Mouse (Mus musculus): ENCODE measurements at regions not wholly inside any gene's neighbourhood (a gene's known extent, or its start where the extent isn't known, plus 50 kb on each side); places are given as distances from the start of the nearest gene placed in this dataset.

DNA sequence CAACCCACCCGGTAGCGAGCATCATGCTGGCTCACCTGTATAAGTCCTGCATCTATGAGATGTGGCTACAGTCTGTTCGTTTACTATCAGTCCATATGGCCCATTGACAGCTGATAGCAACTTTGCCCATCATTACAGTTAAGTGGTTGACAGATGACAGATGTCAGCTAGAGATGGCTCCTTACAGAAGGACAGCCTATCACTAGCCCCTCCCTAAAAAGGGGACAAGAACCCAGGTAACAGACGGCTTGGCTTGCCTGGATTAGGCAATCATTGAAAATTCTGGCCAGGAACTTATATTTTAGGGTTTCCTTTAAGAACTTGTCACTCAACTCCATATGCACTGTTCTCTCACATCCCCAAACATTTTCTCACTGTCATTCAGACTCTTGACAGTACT is 434.2 kb upstream of the Arglu1 start:
- TF ChIP-seq KAT2A (IDR thresholded peaks at IDR 0.05; ENCODE audit: insufficient replicate concordance, low read length) (no peak), CTCF (conservative IDR thresholded peaks at IDR 0.05 in 1 of 2, IDR thresholded peaks at IDR 0.05 in 1 of 2; ENCODE audit: low read depth in 2 of 2, low read length in 2 of 2) (no peak), POLR2A (IDR thresholded peaks at IDR 0.05; ENCODE audit: low read depth, low read length) (no peak), GABPA (IDR thresholded peaks at IDR 0.05; ENCODE audit: insufficient replicate concordance, low read depth, low read length) (no peak), EP300 (IDR thresholded peaks at IDR 0.05; ENCODE audit: low read length) (no peak)

All from CH12.LX (cell line).